Mouse (Mus musculus): ENCODE results near the gene Strn. TPM values are rescaled to one million over a fixed set of nuclear protein-coding genes. Genes with fewer than 3 reads are reported as not detected.
A peak's percentile ranks its signal among the peaks of the same experiment; 100 is the strongest.

The Strn gene
- total and polyA plus RNA-seq, 2 experiments from 2014 or later: 4.4 to 22.2 TPM

DNA sequence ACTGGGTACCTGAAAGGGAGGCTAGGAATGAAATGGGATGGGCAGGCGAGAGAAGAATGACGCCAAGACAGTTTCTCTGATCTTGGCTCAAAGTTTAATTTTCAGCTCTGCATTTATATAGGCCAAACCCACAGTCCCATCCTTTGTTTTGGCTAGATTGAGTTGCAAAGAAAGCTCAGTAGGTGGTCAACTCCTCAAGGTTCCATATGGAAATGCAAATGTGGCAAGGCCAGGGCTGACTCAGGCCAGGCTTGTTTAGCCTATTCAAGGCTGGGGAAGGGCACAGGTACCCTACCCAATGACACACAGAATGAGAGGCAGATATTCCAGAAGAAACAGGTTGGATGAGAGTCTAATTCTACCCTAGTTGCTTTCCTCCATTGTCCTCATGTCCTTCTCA lies 101.4 kb downstream of the Strn start:
- 51% methylated on average over 2 of the region's 2 CpGs for WGBS
- H3K4me3 ChIP-seq (ENCODE audit: low read length): no peak overlapping the region
- TF ChIP-seq CTCF (IDR thresholded peaks at IDR 0.05; ENCODE audit: low read depth): no peak
- no peaks in the 10 kb centered on the region for H3K27me3 ChIP-seq (ENCODE audit: insufficient read depth, low read length)
- no peaks in the 10 kb centered on the region for H3K36me3 ChIP-seq (ENCODE audit: insufficient read depth, low read length)
- peaks cover 3% of the 10 kb centered on the region; the same call in 1 of the 2 replicates for H3K4me1 ChIP-seq (ENCODE audit: insufficient read depth, low read length)
- H3K9ac ChIP-seq (replicated peaks; ENCODE audit: low read length): no peak overlapping the region
- H3K27ac ChIP-seq: no peak overlapping the region
- H3K9me3 ChIP-seq (ENCODE audit: low read length): no peaks in the 10 kb centered on the region
- no peak overlapping the region for H3K4me2 ChIP-seq (ENCODE audit: low read depth, low read length)
- ATAC-seq: no peak
- DNase-seq (ENCODE audit: low spot score): no peak

DNA sequence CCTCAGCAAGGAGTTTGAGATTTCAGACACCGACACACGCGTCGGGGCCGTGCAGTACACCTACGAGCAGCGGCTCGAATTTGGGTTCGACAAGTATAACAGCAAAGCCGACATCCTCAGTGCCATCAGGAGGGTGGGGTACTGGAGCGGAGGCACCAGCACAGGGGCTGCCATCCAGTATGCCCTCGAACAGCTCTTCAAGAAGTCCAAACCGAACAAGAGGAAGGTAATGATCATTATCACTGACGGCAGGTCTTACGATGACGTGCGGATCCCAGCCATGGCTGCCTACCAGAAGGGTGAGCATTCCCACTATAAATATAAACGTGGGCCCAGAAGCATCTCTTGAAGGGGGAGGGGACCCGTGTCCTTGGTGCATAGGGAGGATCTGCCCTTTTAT lies 112.1 kb downstream of the Strn start:
- H3K9me3 ChIP-seq (ENCODE audit: low read length): no peaks in the 10 kb centered on the region
- ATAC-seq (no peak), DNase-seq (ENCODE audit: low spot score) (no peak)
- no peak overlapping the region for H3K4me3 ChIP-seq (ENCODE audit: low read length)
- H3K9ac ChIP-seq (replicated peaks; ENCODE audit: low read length): no peak overlapping the region
- TF ChIP-seq CTCF (IDR thresholded peaks at IDR 0.05; ENCODE audit: low read depth): no peak
- no peak overlapping the region for H3K4me2 ChIP-seq (ENCODE audit: low read depth, low read length)
- no peak overlapping the region for H3K27ac ChIP-seq
- no peaks in the 10 kb centered on the region for H3K4me1 ChIP-seq (ENCODE audit: insufficient read depth, low read length)
- no peaks in the 10 kb centered on the region for H3K27me3 ChIP-seq (ENCODE audit: insufficient read depth, low read length)
- WGBS: 97% methylated on average over 19 of the region's 19 CpGs
- no peaks in the 10 kb centered on the region for H3K36me3 ChIP-seq (ENCODE audit: insufficient read depth, low read length)

DNA sequence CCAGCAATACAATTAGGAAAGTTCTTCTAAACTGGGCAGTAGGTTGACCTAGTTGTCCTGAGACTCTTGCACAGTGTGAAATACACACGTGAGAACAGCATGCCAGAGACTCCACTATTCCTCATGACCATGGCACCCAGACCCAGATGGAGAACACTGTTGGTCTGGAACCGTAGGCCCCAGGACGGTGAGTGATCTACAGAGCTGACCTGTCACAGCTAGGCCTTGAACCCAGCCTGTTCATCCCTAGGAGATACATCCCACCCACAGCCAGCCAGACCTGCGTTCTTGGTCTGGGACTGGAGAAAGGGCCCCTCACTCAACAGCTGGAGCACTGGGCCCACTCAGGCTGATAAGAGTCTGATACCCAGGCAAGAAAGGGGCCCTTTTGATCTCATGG lies 115.1 kb downstream of the Strn start:
- no peaks in the 10 kb centered on the region for H3K27me3 ChIP-seq (ENCODE audit: insufficient read depth, low read length)
- ATAC-seq: no peak
- H3K9ac ChIP-seq (replicated peaks; ENCODE audit: low read length): no peak overlapping the region
- H3K4me1 ChIP-seq (ENCODE audit: insufficient read depth, low read length): no peaks in the 10 kb centered on the region
- no peak for TF ChIP-seq CTCF (IDR thresholded peaks at IDR 0.05; ENCODE audit: low read depth)
- no peak overlapping the region for H3K27ac ChIP-seq
- WGBS: 91% methylated on average over 4 of the region's 4 CpGs
- H3K4me2 ChIP-seq (ENCODE audit: low read depth, low read length): no peak overlapping the region
- DNase-seq (ENCODE audit: low spot score): no peak
- no peaks in the 10 kb centered on the region for H3K9me3 ChIP-seq (ENCODE audit: low read length)
- no peaks in the 10 kb centered on the region for H3K36me3 ChIP-seq (ENCODE audit: insufficient read depth, low read length)
- H3K4me3 ChIP-seq (ENCODE audit: low read length): no peak overlapping the region

DNA sequence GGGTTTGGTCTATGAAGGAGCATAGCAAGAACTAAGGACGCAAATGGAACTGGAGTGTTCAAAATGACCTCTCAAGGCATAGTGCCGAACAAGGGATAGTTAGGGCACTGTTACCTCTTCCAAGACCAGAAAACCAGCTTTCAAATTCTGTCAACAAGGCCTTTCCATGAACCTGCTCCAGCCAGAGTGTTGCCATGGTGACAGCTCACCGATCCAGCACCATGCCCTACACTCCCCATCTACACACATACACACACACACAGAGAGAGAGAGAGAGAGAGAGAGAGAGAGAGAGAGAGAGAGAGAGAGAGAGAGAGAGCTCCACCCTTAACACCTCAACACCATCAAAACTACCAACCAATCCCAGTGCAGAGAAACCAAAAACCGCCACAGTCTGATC lies 116.3 kb downstream of the Strn start:
- no peaks in the 10 kb centered on the region for H3K9me3 ChIP-seq (ENCODE audit: low read length)
- ATAC-seq: peak; percentile 66; the same call in 1 of the 2 replicates
- H3K27ac ChIP-seq: no peak overlapping the region
- no peak for TF ChIP-seq CTCF (IDR thresholded peaks at IDR 0.05; ENCODE audit: low read depth)
- H3K4me2 ChIP-seq (ENCODE audit: low read depth, low read length): no peak overlapping the region
- H3K4me3 ChIP-seq (ENCODE audit: low read length): no peak overlapping the region
- no peaks in the 10 kb centered on the region for H3K27me3 ChIP-seq (ENCODE audit: insufficient read depth, low read length)
- no peaks in the 10 kb centered on the region for H3K4me1 ChIP-seq (ENCODE audit: insufficient read depth, low read length)
- H3K9ac ChIP-seq (replicated peaks; ENCODE audit: low read length): no peak overlapping the region
- DNase-seq (ENCODE audit: low spot score): no peak
- no peaks in the 10 kb centered on the region for H3K36me3 ChIP-seq (ENCODE audit: insufficient read depth, low read length)
- WGBS: 81% methylated on average over 4 of the region's 4 CpGs

DNA sequence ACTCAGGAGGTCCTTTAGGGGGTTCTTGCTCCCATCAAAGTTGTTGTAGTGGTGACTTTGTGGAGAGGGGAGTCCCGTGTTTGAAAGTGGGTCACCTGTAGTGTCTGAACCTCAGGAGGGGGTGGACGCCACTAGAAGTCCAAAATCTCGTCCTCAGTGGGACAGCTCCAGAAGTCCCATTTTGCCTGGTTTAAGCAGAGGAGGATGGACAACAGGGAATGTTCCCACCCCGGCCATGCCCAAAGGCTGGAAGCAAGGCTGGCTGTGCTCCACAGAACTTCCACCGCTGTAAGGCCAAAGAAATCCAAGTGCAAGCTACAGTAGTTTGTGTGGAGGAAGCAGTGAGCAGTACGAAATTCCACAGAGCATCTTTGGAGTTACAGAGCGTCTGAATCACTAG lies 117.0 kb downstream of the Strn start:
- TF ChIP-seq CTCF (IDR thresholded peaks at IDR 0.05; ENCODE audit: low read depth): no peak
- Histone ChIP-seq H3K27me3 (ENCODE audit: insufficient read depth, low read length) (no peaks in the 10 kb centered on the region), H3K36me3 (ENCODE audit: insufficient read depth, low read length) (no peaks in the 10 kb centered on the region), H3K9ac (replicated peaks; ENCODE audit: low read length) (no peak overlapping the region), H3K4me3 (ENCODE audit: low read length) (no peak overlapping the region), H3K4me1 (ENCODE audit: insufficient read depth, low read length) (no peaks in the 10 kb centered on the region), H3K4me2 (ENCODE audit: low read depth, low read length) (no peak overlapping the region), H3K9me3 (ENCODE audit: low read length) (no peaks in the 10 kb centered on the region), H3K27ac (no peak overlapping the region)
- no peak for DNase-seq (ENCODE audit: low spot score)
- 90% methylated on average over 7 of the region's 7 CpGs for WGBS
- no peak for ATAC-seq

DNA sequence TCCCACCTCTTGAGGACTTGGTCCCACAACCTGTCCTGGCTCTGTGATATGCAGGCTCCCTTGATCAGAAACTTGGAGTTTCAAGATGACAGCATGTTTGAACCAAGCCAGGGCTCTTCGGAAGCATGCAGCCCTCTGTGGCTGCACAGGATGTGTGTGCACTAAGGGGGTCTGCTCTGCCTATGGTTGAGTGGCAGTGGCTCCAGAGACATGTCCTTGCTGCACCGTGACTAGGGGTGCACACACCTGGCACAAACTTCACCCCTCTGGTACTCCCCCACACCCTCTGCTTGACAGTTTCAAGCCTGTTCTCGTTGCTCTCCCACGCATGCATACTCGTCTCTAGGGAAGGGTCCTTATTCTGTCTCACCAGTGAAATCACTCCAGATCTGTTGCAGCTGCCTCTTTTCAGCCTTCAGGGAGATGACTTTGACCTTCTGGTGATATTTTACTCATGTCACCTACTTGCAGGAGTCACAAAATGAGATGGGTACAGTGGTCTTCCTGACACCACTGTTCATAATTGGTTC lies 118.8 kb downstream of the Strn start:
- ATAC-seq (no peak), DNase-seq (ENCODE audit: low spot score) (no peak)
- 80% methylated on average over 5 of the region's 5 CpGs for WGBS

DNA sequence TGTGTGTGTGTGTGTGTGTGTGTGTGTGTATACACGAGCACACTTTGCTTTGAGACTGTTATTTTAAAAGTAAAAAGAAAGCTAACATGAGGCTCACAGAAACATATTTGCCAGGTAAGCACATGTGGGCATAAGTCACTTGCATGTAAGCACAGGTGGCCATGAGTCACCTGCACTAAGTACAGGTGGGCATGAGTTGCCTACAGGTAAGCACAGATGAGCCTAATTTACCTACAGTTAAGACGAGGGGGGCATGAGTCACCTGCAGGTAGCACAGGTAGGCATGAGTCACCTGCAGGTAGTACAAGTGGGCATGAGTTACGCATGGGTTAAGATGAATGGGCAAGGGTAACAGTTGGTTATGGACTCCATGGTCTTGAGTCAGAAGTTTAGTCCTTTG lies 121.9 kb downstream of the Strn start:
- no peak for ATAC-seq
- Histone ChIP-seq H3K4me3 (ENCODE audit: low read length) (no peak overlapping the region), H3K4me1 (ENCODE audit: insufficient read depth, low read length) (no peaks in the 10 kb centered on the region), H3K36me3 (ENCODE audit: insufficient read depth, low read length) (no peaks in the 10 kb centered on the region), H3K27me3 (ENCODE audit: insufficient read depth, low read length) (no peaks in the 10 kb centered on the region), H3K27ac (no peak overlapping the region), H3K4me2 (ENCODE audit: low read depth, low read length) (no peak overlapping the region), H3K9ac (replicated peaks; ENCODE audit: low read length) (no peak overlapping the region), H3K9me3 (ENCODE audit: low read length) (no peaks in the 10 kb centered on the region)
- WGBS: 91% methylated on average over 3 of the region's 3 CpGs
- DNase-seq (ENCODE audit: low spot score): no peak
- no peak for TF ChIP-seq CTCF (IDR thresholded peaks at IDR 0.05; ENCODE audit: low read depth)

More for the DNA sequence above, 118.8 kb downstream of the Strn start:
- no peak overlapping the region for H3K9ac ChIP-seq (replicated peaks; ENCODE audit: low read length)
- no peaks in the 10 kb centered on the region for H3K27me3 ChIP-seq (ENCODE audit: insufficient read depth, low read length)
- no peaks in the 10 kb centered on the region for H3K4me1 ChIP-seq (ENCODE audit: insufficient read depth, low read length)
- no peak overlapping the region for H3K27ac ChIP-seq
- TF ChIP-seq CTCF (IDR thresholded peaks at IDR 0.05; ENCODE audit: low read depth): no peak
- H3K9me3 ChIP-seq (ENCODE audit: low read length): no peaks in the 10 kb centered on the region
- no peak overlapping the region for H3K4me3 ChIP-seq (ENCODE audit: low read length)
- no peak overlapping the region for H3K4me2 ChIP-seq (ENCODE audit: low read depth, low read length)
- no peaks in the 10 kb centered on the region for H3K36me3 ChIP-seq (ENCODE audit: insufficient read depth, low read length)

All from hindbrain, postnatal 0 days (tissue).